Mouse (Mus musculus): Measurements from ENCODE around the gene Dido1.

DNA sequence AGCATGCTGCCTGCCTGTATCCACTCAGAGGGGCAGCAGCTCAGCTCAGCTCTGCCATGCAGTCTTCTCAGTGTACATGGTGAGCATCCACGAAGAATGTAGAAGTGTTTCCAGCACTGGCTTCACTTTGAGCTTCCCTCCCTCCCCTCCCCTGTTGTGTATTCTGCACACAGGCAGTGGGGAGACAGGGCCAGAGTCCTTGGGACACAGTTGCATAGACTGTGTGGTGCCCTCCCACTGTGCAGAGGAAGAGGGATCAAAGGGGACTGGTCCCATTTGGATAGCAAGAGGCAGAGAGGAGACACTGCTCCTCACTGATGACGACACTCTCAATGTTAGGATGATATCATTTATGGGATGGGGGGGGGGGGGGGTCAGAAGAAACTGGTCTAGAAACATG is 28.6 kb downstream of the Dido1 start:
- TF ChIP-seq CTCF (IDR thresholded peaks at IDR 0.05; ENCODE audit: low read depth), result no peak
- TF ChIP-seq EP300 (IDR thresholded peaks at IDR 0.05; ENCODE audit: low read depth), result no peak

Measured in heart, postnatal 0 days (tissue).